Mouse (Mus musculus) midbrain, embryonic 11.5 days (tissue): ENCODE measurements around the gene Abca5. TPM values are rescaled to one million over a fixed set of nuclear protein-coding genes. Genes with fewer than 3 reads are reported as not detected.
A peak's percentile ranks its signal among the peaks of the same experiment; 100 is the strongest.

ENCODE experiments used
- ATAC-seq: fragments of 200-750 bp; cut with Nextera tagmentation; 2 replicates; pipeline ENCODE4 v1.8.0; 2017; ENCODE audit warnings: moderate TSS enrichment, moderate library complexity; ENCODE audit not compliant: low FRiP score
- DNase-seq: peaks from one replicate; pipeline ENCODE4 v3.0.0; 2015; ENCODE audit warnings: low spot score; ENCODE audit errors: missing footprints
- H3K27ac ChIP-seq: fragments of 300-500 bp; sonication (generic); 2 replicates; pipeline ENCODE4 v1.5.1; 2014; ENCODE audit warnings: low read depth, low read length
- H3K27me3 ChIP-seq: fragments of 300-500 bp; sonication (generic); 2 replicates; pipeline ENCODE4 v1.6.1; 2014; ENCODE audit warnings: mild to moderate bottlenecking, low read length, moderate library complexity, mixed read lengths; ENCODE audit not compliant: control insufficient read depth, insufficient read depth
- H3K36me3 ChIP-seq: fragments of 300-500 bp; sonication (generic); 2 replicates; pipeline ENCODE4 v1.6.1; 2014; ENCODE audit warnings: mild to moderate bottlenecking, low read length, moderate library complexity, mixed read lengths; ENCODE audit not compliant: control insufficient read depth, insufficient read depth
- H3K4me1 ChIP-seq: fragments of 300-500 bp; sonication (generic); 2 replicates; pipeline ENCODE4 v1.6.1; 2014; ENCODE audit warnings: low read length; ENCODE audit not compliant: control insufficient read depth, insufficient read depth
- H3K4me2 ChIP-seq: fragments of 300-500 bp; sonication (generic); 2 replicates; pipeline ENCODE4 v1.6.1; 2014; ENCODE audit warnings: mild to moderate bottlenecking, moderate library complexity
- H3K4me3 ChIP-seq: fragments of 300-500 bp; sonication (generic); 2 replicates; pipeline ENCODE4 v1.5.1; 2014; ENCODE audit warnings: low read depth, low read length
- H3K9ac ChIP-seq: fragments of 300-500 bp; sonication (generic); 2 replicates; pipeline ENCODE4 v1.6.1; 2014; ENCODE audit warnings: low read length
- H3K9me3 ChIP-seq: fragments of 300-500 bp; sonication (generic); 2 replicates; pipeline ENCODE4 v1.6.1; 2016; ENCODE audit warnings: low read length; ENCODE audit not compliant: control insufficient read depth
- WGBS: fragments of 180-500 bp; shearing (Covaris S2); extraction: QIAGEN DNeasy Blood & Tissue Kit; methylation state at CpG from one replicate; pipeline ENCODE4 v1.1.7; 2014; 5-methylcytosine and 5-hydroxymethylcytosine counted together
- polyA plus RNA-seq: library from polyadenylated mRNA; unstranded; fragments of >200 nt; fragmentation: Nextera tagmentation; extraction: Ambion mirVana; gene quantifications from 2 replicates; pipeline ENCODE4 v1.2.1, GENCODE M21; 2014

The Abca5 gene
- polyA plus RNA-seq, 1 experiment from 2014 or later = 4.2 TPM

DNA sequence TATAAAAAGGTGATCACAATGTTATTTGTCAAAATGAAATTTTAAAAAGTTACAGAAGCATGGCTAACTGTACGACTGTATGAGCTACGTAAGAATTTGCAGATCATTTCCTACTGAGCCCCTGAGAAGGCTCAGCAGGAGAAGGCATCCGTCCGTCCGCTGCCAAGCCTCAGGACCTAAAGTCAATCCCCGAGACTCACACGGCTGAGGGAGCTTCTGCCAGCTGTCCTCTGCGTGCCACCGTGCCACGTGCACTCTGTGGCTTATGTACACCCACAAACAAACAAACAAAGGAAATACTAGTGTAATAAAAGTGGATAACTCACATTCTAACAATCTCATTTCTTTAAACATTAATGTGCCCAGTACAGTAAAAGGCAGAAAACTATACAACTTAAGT is 52.7 kb downstream of the Abca5 start:
- no peak for DNase-seq
- no peaks in the 10 kb centered on the region for H3K9me3 ChIP-seq
- no peak overlapping the region for H3K4me2 ChIP-seq
- H3K4me1 ChIP-seq = no peaks in the 10 kb centered on the region
- no peak overlapping the region for H3K9ac ChIP-seq
- H3K4me3 ChIP-seq = no peak overlapping the region
- 70% methylated on average over 10 of the region's 10 CpGs for WGBS
- no peak for ATAC-seq
- no peaks in the 10 kb centered on the region for H3K27me3 ChIP-seq
- no peak overlapping the region for H3K27ac ChIP-seq
- H3K36me3 ChIP-seq = no peaks in the 10 kb centered on the region

DNA sequence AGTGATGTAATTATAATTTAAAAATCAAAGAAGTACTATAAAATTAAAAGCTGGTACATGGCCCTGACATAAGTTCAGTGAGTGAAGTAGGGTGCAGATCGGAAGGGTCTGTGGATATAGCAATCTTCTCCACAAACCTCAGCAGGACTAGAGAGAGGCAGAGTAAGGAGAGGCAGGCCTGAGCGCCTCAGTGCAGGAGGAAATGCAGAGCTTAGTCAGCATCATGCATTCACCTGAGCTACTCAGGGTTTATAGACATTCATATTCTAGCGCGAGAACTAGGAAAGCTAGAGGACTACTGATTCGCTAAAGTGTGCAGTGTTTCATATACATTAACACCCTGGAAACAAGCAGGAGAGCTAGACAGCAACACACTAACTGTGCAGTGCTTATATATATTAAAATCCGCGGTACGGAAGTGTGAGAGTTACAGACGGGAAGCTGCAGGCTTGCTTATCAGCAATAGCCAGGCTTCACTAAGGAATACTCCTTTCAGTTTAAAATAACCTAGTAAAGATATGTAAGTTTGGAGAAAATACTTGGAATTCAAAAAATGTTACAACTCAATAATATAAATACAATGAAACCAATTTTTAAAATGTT is 53.2 kb downstream of the Abca5 start:
- no peak for ATAC-seq
- no peak overlapping the region for H3K27ac ChIP-seq
- no peaks in the 10 kb centered on the region for H3K27me3 ChIP-seq
- H3K4me3 ChIP-seq = no peak overlapping the region
- no peaks in the 10 kb centered on the region for H3K9me3 ChIP-seq
- no peaks in the 10 kb centered on the region for H3K4me1 ChIP-seq
- no peaks in the 10 kb centered on the region for H3K36me3 ChIP-seq
- WGBS = 92% methylated on average over 9 of the region's 9 CpGs
- DNase-seq = no peak
- no peak overlapping the region for H3K9ac ChIP-seq
- H3K4me2 ChIP-seq = no peak overlapping the region

DNA sequence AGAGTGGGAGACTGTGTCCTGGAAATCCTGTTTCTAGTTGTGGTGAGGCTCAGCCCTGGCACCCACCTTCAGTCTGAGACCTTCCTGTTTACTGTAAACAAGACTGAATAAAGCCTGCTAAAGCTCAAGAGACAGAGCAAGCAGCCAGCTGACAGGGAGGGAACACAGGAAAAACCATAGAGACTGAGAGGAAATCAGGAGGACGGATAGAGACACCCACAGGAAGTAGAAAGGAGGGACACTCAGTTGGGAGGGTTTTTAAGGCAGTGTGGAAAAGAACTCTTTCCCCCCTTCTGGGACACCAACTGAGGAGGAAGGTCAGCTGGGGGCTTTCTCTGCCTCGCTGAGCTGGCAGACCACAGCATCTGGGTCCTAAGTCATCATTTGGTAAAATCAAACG is 62.7 kb downstream of the Abca5 start:
- no peak for DNase-seq
- Histone ChIP-seq H3K9me3 (no peaks in the 10 kb centered on the region), H3K9ac (no peak overlapping the region), H3K4me2 (no peak overlapping the region), H3K4me1 (no peaks in the 10 kb centered on the region), H3K27ac (no peak overlapping the region), H3K27me3 (no peaks in the 10 kb centered on the region), H3K36me3 (no peaks in the 10 kb centered on the region), H3K4me3 (no peak overlapping the region)
- 72% methylated on average over 3 of the region's 3 CpGs for WGBS
- ATAC-seq = no peak

- Histone ChIP-seq H3K27ac (no peak overlapping the region), H3K4me2 (no peak overlapping the region)
- peak; percentile 65 for ATAC-seq
These were observed 65.8 kb downstream of the Abca5 start for GRCm38 (mm10) chr11:110271745-110272144.

GRCm38 (mm10) chr11:110268244-110268844 is 69.2 kb downstream of the Abca5 start:
- H3K9ac ChIP-seq = no peak overlapping the region; the same call in 1 of the 2 replicates
- no peak overlapping the region for H3K27ac ChIP-seq

More at GRCm38 (mm10) chr11:110271745-110272144, 65.8 kb downstream of the Abca5 start:
- Histone ChIP-seq H3K4me1 (no peaks in the 10 kb centered on the region), H3K9me3 (no peaks in the 10 kb centered on the region), H3K36me3 (no peaks in the 10 kb centered on the region), H3K4me3 (no peak overlapping the region), H3K9ac (no peak overlapping the region), H3K27me3 (no peaks in the 10 kb centered on the region)
- DNase-seq = peak; percentile 95
- WGBS = 6% methylated on average over 5 of the region's 5 CpGs

GRCm38 (mm10) chr11:110267232-110267631 is 70.3 kb downstream of the Abca5 start:
- WGBS = 97% methylated on average over 6 of the region's 6 CpGs
- no peak overlapping the region for H3K4me2 ChIP-seq
- no peak for DNase-seq
- H3K4me1 ChIP-seq = no peaks in the 10 kb centered on the region
- no peak overlapping the region for H3K9ac ChIP-seq
- no peak for ATAC-seq
- no peak overlapping the region for H3K27ac ChIP-seq
- no peak overlapping the region for H3K4me3 ChIP-seq
- H3K36me3 ChIP-seq = no peaks in the 10 kb centered on the region
- H3K9me3 ChIP-seq = no peaks in the 10 kb centered on the region
- no peaks in the 10 kb centered on the region for H3K27me3 ChIP-seq

More at GRCm38 (mm10) chr11:110268244-110268844, 69.2 kb downstream of the Abca5 start:
- no peak overlapping the region for H3K4me3 ChIP-seq
- H3K4me1 ChIP-seq = no peaks in the 10 kb centered on the region
- DNase-seq = peak; percentile 99
- no peak overlapping the region for H3K4me2 ChIP-seq
- 45% methylated on average over 8 of the region's 8 CpGs for WGBS
- no peaks in the 10 kb centered on the region for H3K9me3 ChIP-seq
- no peaks in the 10 kb centered on the region for H3K27me3 ChIP-seq
- H3K36me3 ChIP-seq = no peaks in the 10 kb centered on the region
- ATAC-seq = peak; percentile 75

GRCm38 (mm10) chr11:110266757-110267156 is 70.8 kb downstream of the Abca5 start:
- Histone ChIP-seq H3K27ac (no peak overlapping the region), H3K27me3 (no peaks in the 10 kb centered on the region), H3K9ac (no peak overlapping the region), H3K36me3 (no peaks in the 10 kb centered on the region), H3K4me2 (no peak overlapping the region), H3K4me3 (no peak overlapping the region), H3K9me3 (no peaks in the 10 kb centered on the region), H3K4me1 (no peaks in the 10 kb centered on the region)
- WGBS = 94% methylated on average over 11 of the region's 11 CpGs
- DNase-seq = no peak
- ATAC-seq = no peak

DNA sequence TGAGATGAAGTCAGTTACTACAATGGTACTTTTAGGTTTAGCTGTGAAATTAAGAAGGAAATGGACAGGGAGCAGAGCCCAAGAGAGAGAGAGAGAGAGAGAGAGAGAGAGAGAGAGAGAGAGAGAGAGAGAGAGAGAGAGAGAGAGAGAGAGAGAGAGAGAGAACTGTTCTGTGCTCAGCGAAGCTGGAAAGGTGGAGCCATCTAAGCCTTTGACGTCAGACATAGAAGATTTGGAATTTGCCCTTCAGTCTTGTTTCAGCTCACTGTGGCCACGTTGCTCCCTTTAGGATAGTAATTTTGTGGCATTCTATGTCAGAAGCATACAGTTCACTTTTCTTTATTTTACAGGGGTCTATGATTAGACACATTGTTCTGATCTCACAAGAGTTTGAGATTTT is 75.6 kb downstream of the Abca5 start:
- no peak overlapping the region for H3K9ac ChIP-seq
- H3K4me3 ChIP-seq = no peak overlapping the region
- no peaks in the 10 kb centered on the region for H3K4me1 ChIP-seq
- no peaks in the 10 kb centered on the region; the same call in 1 of the 2 replicates for H3K9me3 ChIP-seq
- H3K27ac ChIP-seq = no peak overlapping the region
- ATAC-seq (no peak), DNase-seq (no peak)
- H3K4me2 ChIP-seq = no peak overlapping the region
- 84% methylated on average over 3 of the region's 3 CpGs for WGBS
- no peaks in the 10 kb centered on the region for H3K36me3 ChIP-seq
- no peaks in the 10 kb centered on the region for H3K27me3 ChIP-seq

- Histone ChIP-seq H3K4me1 (no peaks in the 10 kb centered on the region), H3K4me2 (no peak overlapping the region), H3K9me3 (no peaks in the 10 kb centered on the region; the same call in 1 of the 2 replicates), H3K27ac (no peak overlapping the region), H3K27me3 (no peaks in the 10 kb centered on the region), H3K9ac (no peak overlapping the region), H3K36me3 (no peaks in the 10 kb centered on the region), H3K4me3 (no peak overlapping the region)
- ATAC-seq (no peak), DNase-seq (no peak)
- WGBS = 74% methylated on average over 4 of the region's 4 CpGs
These were observed 79.6 kb downstream of the Abca5 start for GRCm38 (mm10) chr11:110257911-110258310.
